Mouse (Mus musculus): ENCODE results near the gene Sipa1l1. TPM values are rescaled to one million over a fixed set of nuclear protein-coding genes. Genes with fewer than 3 reads are reported as not detected.

Sipa1l1 gene
- polyA plus RNA-seq, 1 experiment from 2014 or later = 14.5 TPM

- Histone ChIP-seq H3K9me3 (ENCODE audit: control insufficient read depth, low read length) (no peaks in the 10 kb centered on the region), H3K4me3 (replicated peaks; ENCODE audit: low read depth, low read length) (no peak overlapping the region), H3K9ac (replicated peaks; ENCODE audit: low read length) (no peak overlapping the region), H3K4me1 (ENCODE audit: control insufficient read depth, insufficient read depth, low read length) (no peaks in the 10 kb centered on the region), H3K27me3 (ENCODE audit: control insufficient read depth, insufficient read depth, low read length) (no peaks in the 10 kb centered on the region), H3K4me2 (ENCODE audit: low read length) (no peak overlapping the region), H3K36me3 (ENCODE audit: control insufficient read depth, insufficient read depth, low read length) (0 out of 2 replicates have a peak, but pooled peaks cover 2% of the 10 kb centered on the region), H3K27ac (replicated peaks; ENCODE audit: low read depth, low read length) (no peak overlapping the region)
- ATAC-seq (ENCODE audit: low FRiP score, low TSS enrichment) (no peak), DNase-seq (no peak)
- WGBS = 74% methylated on average over 3 of the region's 3 CpGs
Observed at GRCm38 (mm10) chr12:82387042-82387441, 217.9 kb downstream of the Sipa1l1 start.

- H3K4me1 ChIP-seq (ENCODE audit: control insufficient read depth, insufficient read depth, low read length) = no peaks in the 10 kb centered on the region
- H3K4me3 ChIP-seq (replicated peaks; ENCODE audit: low read depth, low read length) = no peak overlapping the region
- H3K9ac ChIP-seq (replicated peaks; ENCODE audit: low read length) = no peak overlapping the region
- 94% methylated on average over 3 of the region's 3 CpGs for WGBS
- no peak for ATAC-seq (ENCODE audit: low FRiP score, low TSS enrichment)
- no peak for DNase-seq
- no peaks in the 10 kb centered on the region for H3K9me3 ChIP-seq (ENCODE audit: control insufficient read depth, low read length)
- H3K27ac ChIP-seq (replicated peaks; ENCODE audit: low read depth, low read length) = no peak overlapping the region
- no peak overlapping the region for H3K4me2 ChIP-seq (ENCODE audit: low read length)
- H3K27me3 ChIP-seq (ENCODE audit: control insufficient read depth, insufficient read depth, low read length) = no peaks in the 10 kb centered on the region
- 0 out of 2 replicates have a peak, but pooled peaks cover 2% of the 10 kb centered on the region for H3K36me3 ChIP-seq (ENCODE audit: control insufficient read depth, insufficient read depth, low read length)
Observed at GRCm38 (mm10) chr12:82387647-82388046, 218.5 kb downstream of the Sipa1l1 start.

GRCm38 (mm10) chr12:82388144-82388543 lies 219.0 kb downstream of the Sipa1l1 start:
- H3K9me3 ChIP-seq (ENCODE audit: control insufficient read depth, low read length) = no peaks in the 10 kb centered on the region
- H3K27me3 ChIP-seq (ENCODE audit: control insufficient read depth, insufficient read depth, low read length) = no peaks in the 10 kb centered on the region
- no peak for DNase-seq
- no peak overlapping the region for H3K27ac ChIP-seq (replicated peaks; ENCODE audit: low read depth, low read length)
- H3K9ac ChIP-seq (replicated peaks; ENCODE audit: low read length) = no peak overlapping the region
- H3K4me2 ChIP-seq (ENCODE audit: low read length) = no peak overlapping the region
- H3K4me3 ChIP-seq (replicated peaks; ENCODE audit: low read depth, low read length) = no peak overlapping the region
- ATAC-seq (ENCODE audit: low FRiP score, low TSS enrichment) = no peak
- 0 out of 2 replicates have a peak, but pooled peaks cover 2% of the 10 kb centered on the region for H3K36me3 ChIP-seq (ENCODE audit: control insufficient read depth, insufficient read depth, low read length)
- H3K4me1 ChIP-seq (ENCODE audit: control insufficient read depth, insufficient read depth, low read length) = no peaks in the 10 kb centered on the region

- Histone ChIP-seq H3K27me3 (ENCODE audit: control insufficient read depth, insufficient read depth, low read length) (no peaks in the 10 kb centered on the region), H3K36me3 (ENCODE audit: control insufficient read depth, insufficient read depth, low read length) (no peaks in the 10 kb centered on the region), H3K27ac (replicated peaks; ENCODE audit: low read depth, low read length) (no peak overlapping the region), H3K4me1 (ENCODE audit: control insufficient read depth, insufficient read depth, low read length) (no peaks in the 10 kb centered on the region), H3K4me2 (ENCODE audit: low read length) (no peak overlapping the region), H3K4me3 (replicated peaks; ENCODE audit: low read depth, low read length) (no peak overlapping the region), H3K9ac (replicated peaks; ENCODE audit: low read length) (no peak overlapping the region), H3K9me3 (ENCODE audit: control insufficient read depth, low read length) (no peaks in the 10 kb centered on the region)
- DNase-seq = no peak
- 74% methylated on average over 8 of the region's 8 CpGs for WGBS
- ATAC-seq (ENCODE audit: low FRiP score, low TSS enrichment) = no peak
Observed at GRCm38 (mm10) chr12:82394118-82394861, 225.2 kb downstream of the Sipa1l1 start.

GRCm38 (mm10) chr12:82395194-82395593 lies 226.1 kb downstream of the Sipa1l1 start:
- DNase-seq (no peak), ATAC-seq (ENCODE audit: low FRiP score, low TSS enrichment) (no peak)
- Histone ChIP-seq H3K4me3 (replicated peaks; ENCODE audit: low read depth, low read length) (no peak overlapping the region), H3K27ac (replicated peaks; ENCODE audit: low read depth, low read length) (no peak overlapping the region), H3K27me3 (ENCODE audit: control insufficient read depth, insufficient read depth, low read length) (no peaks in the 10 kb centered on the region), H3K4me1 (ENCODE audit: control insufficient read depth, insufficient read depth, low read length) (no peaks in the 10 kb centered on the region), H3K9ac (replicated peaks; ENCODE audit: low read length) (no peak overlapping the region), H3K36me3 (ENCODE audit: control insufficient read depth, insufficient read depth, low read length) (no peaks in the 10 kb centered on the region), H3K4me2 (ENCODE audit: low read length) (no peak overlapping the region), H3K9me3 (ENCODE audit: control insufficient read depth, low read length) (no peaks in the 10 kb centered on the region)
- 89% methylated on average over 4 of the region's 4 CpGs for WGBS

- Histone ChIP-seq H3K4me2 (ENCODE audit: low read length) (no peak overlapping the region), H3K36me3 (ENCODE audit: control insufficient read depth, insufficient read depth, low read length) (no peaks in the 10 kb centered on the region), H3K4me3 (replicated peaks; ENCODE audit: low read depth, low read length) (no peak overlapping the region), H3K4me1 (ENCODE audit: control insufficient read depth, insufficient read depth, low read length) (no peaks in the 10 kb centered on the region), H3K27me3 (ENCODE audit: control insufficient read depth, insufficient read depth, low read length) (no peaks in the 10 kb centered on the region), H3K9me3 (ENCODE audit: control insufficient read depth, low read length) (no peaks in the 10 kb centered on the region), H3K27ac (replicated peaks; ENCODE audit: low read depth, low read length) (no peak overlapping the region), H3K9ac (replicated peaks; ENCODE audit: low read length) (no peak overlapping the region)
- WGBS = 82% methylated on average over 8 of the region's 8 CpGs
- ATAC-seq (ENCODE audit: low FRiP score, low TSS enrichment) (no peak), DNase-seq (no peak)
Observed at GRCm38 (mm10) chr12:82397193-82397592, 228.1 kb downstream of the Sipa1l1 start.

- H3K27me3 ChIP-seq (ENCODE audit: control insufficient read depth, insufficient read depth, low read length) = no peaks in the 10 kb centered on the region
- ATAC-seq (ENCODE audit: low FRiP score, low TSS enrichment) (no peak), DNase-seq (no peak)
- no peaks in the 10 kb centered on the region for H3K9me3 ChIP-seq (ENCODE audit: control insufficient read depth, low read length)
- H3K9ac ChIP-seq (replicated peaks; ENCODE audit: low read length) = no peak overlapping the region
- H3K4me3 ChIP-seq (replicated peaks; ENCODE audit: low read depth, low read length) = no peak overlapping the region
- no peaks in the 10 kb centered on the region for H3K36me3 ChIP-seq (ENCODE audit: control insufficient read depth, insufficient read depth, low read length)
- no peak overlapping the region for H3K27ac ChIP-seq (replicated peaks; ENCODE audit: low read depth, low read length)
- no peak overlapping the region for H3K4me2 ChIP-seq (ENCODE audit: low read length)
- WGBS = 38% methylated on average over 9 of the region's 9 CpGs
- no peaks in the 10 kb centered on the region for H3K4me1 ChIP-seq (ENCODE audit: control insufficient read depth, insufficient read depth, low read length)
Observed at GRCm38 (mm10) chr12:82397751-82398150, 228.6 kb downstream of the Sipa1l1 start.

- 85% methylated on average over 2 of the region's 2 CpGs for WGBS
- no peak overlapping the region for H3K4me3 ChIP-seq (replicated peaks; ENCODE audit: low read depth, low read length)
- no peak overlapping the region for H3K9ac ChIP-seq (replicated peaks; ENCODE audit: low read length)
- DNase-seq (no peak), ATAC-seq (ENCODE audit: low FRiP score, low TSS enrichment) (no peak)
- H3K4me1 ChIP-seq (ENCODE audit: control insufficient read depth, insufficient read depth, low read length) = no peaks in the 10 kb centered on the region
- no peaks in the 10 kb centered on the region for H3K27me3 ChIP-seq (ENCODE audit: control insufficient read depth, insufficient read depth, low read length)
- H3K36me3 ChIP-seq (ENCODE audit: control insufficient read depth, insufficient read depth, low read length) = peaks cover 5% of the 10 kb centered on the region; the same call in 1 of the 2 replicates
- no peak overlapping the region for H3K4me2 ChIP-seq (ENCODE audit: low read length)
- H3K9me3 ChIP-seq (ENCODE audit: control insufficient read depth, low read length) = no peaks in the 10 kb centered on the region
- H3K27ac ChIP-seq (replicated peaks; ENCODE audit: low read depth, low read length) = no peak overlapping the region
Observed at GRCm38 (mm10) chr12:82398926-82399325, 229.8 kb downstream of the Sipa1l1 start.
